Mouse (Mus musculus): Measurements from ENCODE around the gene Olfr812. TPM values are rescaled to one million over a fixed set of nuclear protein-coding genes. Genes with fewer than 3 reads are reported as not detected.
"Not testable (repeated sequence)": the region's sequence is repeated elsewhere in the genome, so short reads cannot be mapped to it uniquely, and the experiment has no call there.

Gene Olfr812
- polyA plus RNA-seq (2012; rRNA removed): not detected in 2 replicates

DNA sequence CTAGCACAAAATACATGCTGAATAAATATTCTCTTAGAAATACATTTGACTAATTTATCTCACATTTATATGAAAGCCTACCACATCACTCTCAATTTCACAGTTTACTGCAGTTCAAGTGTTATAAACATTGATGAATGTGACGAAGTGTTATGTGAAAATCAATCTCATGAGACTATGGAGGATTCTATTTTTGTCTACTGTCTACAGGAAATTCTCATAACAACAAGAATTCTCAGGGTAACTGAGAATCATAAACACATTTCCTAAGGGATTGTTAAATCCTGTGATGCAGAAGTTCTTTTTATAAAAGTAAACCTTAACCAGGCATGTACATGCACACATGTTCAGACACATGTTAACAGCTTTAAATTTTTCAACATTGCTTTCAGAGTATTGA is at the start of gene Olfr812:
Gene Olfr812, minus strand, starts transcription at position 101 of the 400 bp plus-strand sequence.
- no peaks in the 10 kb centered on the region for H3K4me1 ChIP-seq (ENCODE audit: control insufficient read depth, insufficient read depth, low read length)

DNA sequence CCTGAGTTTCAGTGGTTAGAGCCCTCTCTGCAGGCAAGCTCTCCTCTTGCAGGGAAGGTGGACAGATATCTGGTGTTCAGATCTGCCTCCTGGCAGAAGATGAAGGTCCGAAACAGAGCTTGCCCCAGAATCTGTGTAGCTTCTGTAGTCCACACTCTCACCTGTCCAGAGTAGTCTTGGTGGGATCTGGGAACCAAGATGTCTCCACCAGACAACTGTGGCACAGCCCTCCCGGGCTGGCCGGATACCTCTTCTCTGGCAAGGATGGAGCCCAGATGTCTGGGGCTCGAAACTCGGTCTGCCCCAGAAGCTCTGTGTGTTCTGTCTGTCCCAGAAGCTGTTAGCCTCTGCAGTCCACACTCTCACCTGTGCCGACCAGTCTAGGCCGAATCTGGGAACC is 40.0 kb upstream of the Olfr812 start:
- no peak for TF ChIP-seq POLR2A (IDR thresholded peaks at IDR 0.05; ENCODE audit: control insufficient read depth, low read depth, low read length)
- no peak for TF ChIP-seq CTCF (IDR thresholded peaks at IDR 0.05; ENCODE audit: control insufficient read depth, insufficient read depth, insufficient replicate concordance, low read depth, low read length)
- Histone ChIP-seq H3K4me3 (ENCODE audit: control insufficient read depth, low read depth, low read length) (no peak overlapping the region), H3K36me3 (ENCODE audit: control insufficient read depth, insufficient read depth, low read length) (no peaks in the 10 kb centered on the region), H3K4me1 (ENCODE audit: control insufficient read depth, insufficient read depth, low read length) (no peaks in the 10 kb centered on the region), H3K27ac (ENCODE audit: control insufficient read depth, insufficient read depth, low read depth, low read length) (no peak overlapping the region), H3K27me3 (ENCODE audit: control insufficient read depth, insufficient read depth, low read length) (no peaks in the 10 kb centered on the region)

More for the DNA sequence above, at the start of gene Olfr812:
- Histone ChIP-seq H3K36me3 (ENCODE audit: control insufficient read depth, insufficient read depth, low read length) (no peaks in the 10 kb centered on the region), H3K27me3 (ENCODE audit: control insufficient read depth, insufficient read depth, low read length) (no peaks in the 10 kb centered on the region), H3K4me3 (ENCODE audit: control insufficient read depth, low read depth, low read length) (no peak within 1 kb of the TSS), H3K27ac (ENCODE audit: control insufficient read depth, insufficient read depth, low read depth, low read length) (no peak within 1 kb of the TSS)
- TF ChIP-seq CTCF (IDR thresholded peaks at IDR 0.05; ENCODE audit: control insufficient read depth, insufficient read depth, insufficient replicate concordance, low read depth, low read length) (no peak), POLR2A (IDR thresholded peaks at IDR 0.05; ENCODE audit: control insufficient read depth, low read depth, low read length) (no peak)

DNA sequence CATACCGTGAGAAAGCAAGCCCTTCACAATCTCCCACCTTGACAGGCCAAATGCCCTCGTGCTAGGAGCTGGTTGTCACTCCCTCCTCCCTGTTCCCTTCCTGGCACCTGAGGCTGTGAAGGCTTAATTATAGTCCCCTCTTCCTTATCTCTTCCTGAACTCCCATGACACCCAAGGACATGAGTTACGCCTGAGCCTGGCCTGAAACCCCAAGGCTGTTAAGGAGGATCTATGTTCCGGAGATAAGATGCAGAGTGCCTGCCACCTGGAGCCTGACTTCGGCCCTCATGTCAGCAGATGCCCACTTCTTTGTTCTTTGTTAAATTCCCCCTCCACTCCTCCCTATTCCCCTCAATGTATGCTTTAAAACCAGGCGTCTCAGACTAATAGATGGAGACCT is 39.6 kb upstream of the Olfr812 start:
- not testable (repeated sequence) for H3K36me3 ChIP-seq (ENCODE audit: control insufficient read depth, insufficient read depth, low read length); H3K4me3 ChIP-seq (ENCODE audit: control insufficient read depth, low read depth, low read length); H3K27ac ChIP-seq (ENCODE audit: control insufficient read depth, insufficient read depth, low read depth, low read length); H3K27me3 ChIP-seq (ENCODE audit: control insufficient read depth, insufficient read depth, low read length); H3K4me1 ChIP-seq (ENCODE audit: control insufficient read depth, insufficient read depth, low read length)

DNA sequence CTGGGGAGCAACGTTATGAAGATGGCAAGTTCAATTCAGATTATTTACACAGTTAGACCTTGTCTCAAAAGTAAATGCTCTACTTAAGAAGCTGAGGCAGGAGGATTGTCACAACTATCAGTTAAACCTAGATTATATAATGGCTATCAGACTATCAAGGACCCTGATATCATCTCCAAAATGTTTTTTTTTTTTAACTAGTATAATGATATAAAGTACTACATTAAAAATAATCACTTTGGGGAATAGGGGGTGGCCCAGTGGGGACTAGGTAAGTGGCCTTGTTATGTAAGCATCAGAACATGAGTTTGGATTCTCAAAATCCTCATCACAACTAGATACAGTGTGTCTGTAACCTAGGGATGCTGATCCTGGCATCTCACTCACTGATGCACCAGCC is 33.9 kb upstream of the Olfr812 start, which contains the start of gene Olfr814:
Gene Olfr814, minus strand, starts transcription at position 101 of the 400 bp plus-strand sequence.
- H3K4me3 ChIP-seq (ENCODE audit: control insufficient read depth, low read depth, low read length); H3K27ac ChIP-seq (ENCODE audit: control insufficient read depth, insufficient read depth, low read depth, low read length); H3K27me3 ChIP-seq (ENCODE audit: control insufficient read depth, insufficient read depth, low read length); H3K4me1 ChIP-seq (ENCODE audit: control insufficient read depth, insufficient read depth, low read length); H3K36me3 ChIP-seq (ENCODE audit: control insufficient read depth, insufficient read depth, low read length): not testable (repeated sequence)

DNA sequence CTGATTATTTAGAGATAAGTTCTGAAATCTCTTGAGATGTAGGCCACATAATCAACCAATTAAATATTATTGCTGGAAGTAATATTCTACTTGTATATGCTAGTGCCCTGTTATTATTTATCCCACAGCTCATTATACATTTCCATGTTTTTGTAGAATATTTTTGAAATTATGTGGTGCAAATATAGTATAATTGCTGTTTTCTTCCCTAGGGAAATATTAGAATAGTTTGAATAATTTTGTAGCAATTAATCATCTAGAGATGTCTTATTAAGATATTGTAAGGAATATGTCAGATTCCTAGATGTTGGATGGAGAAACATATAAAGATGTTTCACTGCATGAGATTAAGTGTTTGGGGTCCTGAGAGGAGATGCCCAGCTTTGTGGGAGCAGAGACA is 9.2 kb upstream of the Olfr812 start, which contains the start of gene Olfr813:
Gene Olfr813, plus strand, starts transcription at position 301 of the 400 bp plus-strand sequence.
- H3K27ac ChIP-seq (ENCODE audit: control insufficient read depth, insufficient read depth, low read depth, low read length): no peak within 1 kb of the TSS

DNA sequence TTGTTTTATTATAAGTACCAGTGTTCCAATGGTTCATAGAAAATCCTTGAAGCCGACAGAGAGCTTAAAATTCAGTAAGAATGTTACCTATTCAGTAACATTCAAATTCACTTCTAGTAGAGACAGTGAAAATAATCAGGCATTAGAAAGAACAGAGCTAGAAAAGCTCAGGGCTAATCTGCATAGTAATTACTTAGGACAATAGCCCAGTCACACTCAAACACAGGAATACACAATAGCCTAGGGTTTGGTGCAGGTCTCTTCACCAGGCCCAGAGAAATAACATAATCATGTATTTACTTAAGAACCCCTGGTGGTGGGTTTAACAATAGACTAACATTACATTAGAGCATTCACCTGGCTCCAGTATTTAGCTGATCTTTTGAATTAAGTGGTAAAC is 1.4 kb upstream of the Olfr812 start:
- Histone ChIP-seq H3K36me3 (ENCODE audit: control insufficient read depth, insufficient read depth, low read length) (no peaks in the 10 kb centered on the region), H3K27me3 (ENCODE audit: control insufficient read depth, insufficient read depth, low read length) (no peaks in the 10 kb centered on the region), H3K4me3 (ENCODE audit: control insufficient read depth, low read depth, low read length) (no peak overlapping the region), H3K4me1 (ENCODE audit: control insufficient read depth, insufficient read depth, low read length) (no peaks in the 10 kb centered on the region), H3K27ac (ENCODE audit: control insufficient read depth, insufficient read depth, low read depth, low read length) (no peak overlapping the region)
- no peak for TF ChIP-seq POLR2A (IDR thresholded peaks at IDR 0.05; ENCODE audit: control insufficient read depth, low read depth, low read length)

More for the DNA sequence above, 9.2 kb upstream of the Olfr812 start, which contains the start of gene Olfr813:
- no peaks in the 10 kb centered on the region for H3K27me3 ChIP-seq (ENCODE audit: control insufficient read depth, insufficient read depth, low read length)
- no peak within 1 kb of the TSS for H3K4me3 ChIP-seq (ENCODE audit: control insufficient read depth, low read depth, low read length)
- no peaks in the 10 kb centered on the region for H3K4me1 ChIP-seq (ENCODE audit: control insufficient read depth, insufficient read depth, low read length)
- TF ChIP-seq POLR2A (IDR thresholded peaks at IDR 0.05; ENCODE audit: control insufficient read depth, low read depth, low read length) (no peak), CTCF (IDR thresholded peaks at IDR 0.05; ENCODE audit: control insufficient read depth, insufficient read depth, insufficient replicate concordance, low read depth, low read length) (no peak)
- no peaks in the 10 kb centered on the region for H3K36me3 ChIP-seq (ENCODE audit: control insufficient read depth, insufficient read depth, low read length)

DNA sequence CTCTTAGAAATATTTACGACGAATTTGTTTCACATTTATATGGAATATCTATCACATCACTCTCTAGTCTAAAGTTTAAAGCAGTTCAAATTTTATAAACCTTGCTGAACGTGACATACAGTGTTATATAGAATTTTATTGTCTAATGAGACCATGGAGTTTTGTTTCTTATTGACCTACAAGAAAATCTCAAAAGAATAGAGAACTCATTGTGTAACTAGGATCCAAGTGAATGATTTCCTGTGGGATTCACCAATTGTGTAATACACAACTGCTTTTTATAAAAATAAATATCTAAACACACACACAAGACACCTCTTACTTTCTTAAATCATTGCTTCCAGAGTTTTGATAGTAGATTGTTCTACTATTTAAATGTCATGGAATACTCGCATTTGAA is 41.6 kb downstream of the Olfr812 start, which contains the start of gene Olfr811:
Gene Olfr811, minus strand, starts transcription at position 101 of the 400 bp plus-strand sequence.
- TF ChIP-seq CTCF (IDR thresholded peaks at IDR 0.05; ENCODE audit: control insufficient read depth, insufficient read depth, insufficient replicate concordance, low read depth, low read length) (no peak), POLR2A (IDR thresholded peaks at IDR 0.05; ENCODE audit: control insufficient read depth, low read depth, low read length) (no peak)
- Histone ChIP-seq H3K4me3 (ENCODE audit: control insufficient read depth, low read depth, low read length) (no peak within 1 kb of the TSS), H3K4me1 (ENCODE audit: control insufficient read depth, insufficient read depth, low read length) (no peaks in the 10 kb centered on the region)

DNA sequence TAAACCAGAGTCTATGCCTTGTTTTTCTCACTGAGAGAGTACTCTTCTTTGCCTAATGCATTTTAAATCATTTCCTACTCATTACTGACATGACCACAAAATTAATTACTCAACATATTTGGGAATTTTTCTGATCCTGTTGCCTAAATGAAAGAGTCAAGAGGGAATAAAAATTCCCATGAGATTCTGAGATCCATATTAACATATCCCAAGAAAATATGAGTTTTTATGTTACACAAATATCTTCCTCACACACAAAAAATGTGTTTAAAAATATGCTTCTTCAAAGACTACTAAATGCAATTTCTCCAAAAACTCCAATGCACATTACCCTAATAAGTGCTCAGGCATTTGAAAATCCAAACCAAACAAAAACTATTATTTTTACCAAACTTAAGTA is 51.1 kb downstream of the Olfr812 start, which contains the start of gene Olfr810:
Gene Olfr810, minus strand, starts transcription at position 101 of the 400 bp plus-strand sequence.
- Histone ChIP-seq H3K27ac (ENCODE audit: control insufficient read depth, insufficient read depth, low read depth, low read length) (no peak within 1 kb of the TSS), H3K4me3 (ENCODE audit: control insufficient read depth, low read depth, low read length) (no peak within 1 kb of the TSS), H3K4me1 (ENCODE audit: control insufficient read depth, insufficient read depth, low read length) (no peaks in the 10 kb centered on the region), H3K27me3 (ENCODE audit: control insufficient read depth, insufficient read depth, low read length) (no peaks in the 10 kb centered on the region), H3K36me3 (ENCODE audit: control insufficient read depth, insufficient read depth, low read length) (no peaks in the 10 kb centered on the region)
- TF ChIP-seq CTCF (IDR thresholded peaks at IDR 0.05; ENCODE audit: control insufficient read depth, insufficient read depth, insufficient replicate concordance, low read depth, low read length) (no peak), POLR2A (IDR thresholded peaks at IDR 0.05; ENCODE audit: control insufficient read depth, low read depth, low read length) (no peak)

More for the DNA sequence above, 41.6 kb downstream of the Olfr812 start, which contains the start of gene Olfr811:
- Histone ChIP-seq H3K27ac (ENCODE audit: control insufficient read depth, insufficient read depth, low read depth, low read length) (no peak within 1 kb of the TSS), H3K36me3 (ENCODE audit: control insufficient read depth, insufficient read depth, low read length) (no peaks in the 10 kb centered on the region), H3K27me3 (ENCODE audit: control insufficient read depth, insufficient read depth, low read length) (no peaks in the 10 kb centered on the region)

Other genes starting within 250 kb of the Olfr812 start
- gene Olfr796, start 233.5 kb downstream of the Olfr812 start, polyA plus RNA-seq (2012; rRNA removed): not detected in 2 replicates
- gene Olfr798, start 218.2 kb downstream of the Olfr812 start, polyA plus RNA-seq (2012; rRNA removed): not detected in 2 replicates
- not detected in 2 replicates for gene Olfr799, start 208.6 kb downstream of the Olfr812 start, polyA plus RNA-seq (2012; rRNA removed)
- not detected in 2 replicates for gene Olfr800, start 188.4 kb downstream of the Olfr812 start, polyA plus RNA-seq (2012; rRNA removed)
- gene Olfr801, start 172.2 kb downstream of the Olfr812 start, polyA plus RNA-seq (2012; rRNA removed): not detected in 2 replicates
- gene Olfr802, start 157.9 kb downstream of the Olfr812 start, polyA plus RNA-seq (2012; rRNA removed): not detected in 2 replicates
- not detected in 2 replicates for gene Olfr803, start 151.8 kb downstream of the Olfr812 start, polyA plus RNA-seq (2012; rRNA removed)
- not detected in 2 replicates for gene Olfr804, start 142.9 kb downstream of the Olfr812 start, polyA plus RNA-seq (2012; rRNA removed)
- 0.04 TPM in 1 of 2 replicates, not detected in the other for gene Olfr805, start 116.7 kb downstream of the Olfr812 start, polyA plus RNA-seq (2012; rRNA removed)
- not detected in 2 replicates for gene Olfr806, start 104.2 kb downstream of the Olfr812 start, polyA plus RNA-seq (2012; rRNA removed)
- not detected in 2 replicates for gene Olfr807, start 88.3 kb downstream of the Olfr812 start, polyA plus RNA-seq (2012; rRNA removed)
- gene Olfr808, start 80.6 kb downstream of the Olfr812 start, polyA plus RNA-seq (2012; rRNA removed): not detected in 2 replicates
- gene Olfr809, start 71.5 kb downstream of the Olfr812 start, polyA plus RNA-seq (2012; rRNA removed): not detected in 2 replicates
- gene Olfr810, start 51.2 kb downstream of the Olfr812 start, polyA plus RNA-seq (2012; rRNA removed): not detected in 2 replicates
- not detected in 2 replicates for gene Olfr811, start 41.7 kb downstream of the Olfr812 start, polyA plus RNA-seq (2012; rRNA removed)
- not detected in 2 replicates for gene Olfr813, start 9.3 kb upstream of the Olfr812 start, polyA plus RNA-seq (2012; rRNA removed)
- not detected in 2 replicates for gene Olfr814, start 33.8 kb upstream of the Olfr812 start, polyA plus RNA-seq (2012; rRNA removed)
- gene Olfr815, start 59.8 kb upstream of the Olfr812 start, polyA plus RNA-seq (2012; rRNA removed): not detected in 2 replicates
- gene Olfr816, start 69.5 kb upstream of the Olfr812 start, polyA plus RNA-seq (2012; rRNA removed): not detected in 2 replicates
- not detected in 2 replicates for gene Olfr818, start 103.0 kb upstream of the Olfr812 start, polyA plus RNA-seq (2012; rRNA removed)
- gene Olfr819, start 121.2 kb upstream of the Olfr812 start, polyA plus RNA-seq (2012; rRNA removed): not detected in 2 replicates
- gene Olfr247, start 130.0 kb upstream of the Olfr812 start, polyA plus RNA-seq (2012; rRNA removed): not detected in 2 replicates
- gene Gm10310, start 139.0 kb upstream of the Olfr812 start, polyA plus RNA-seq (2012; rRNA removed): not detected in 2 replicates
- not detected in 2 replicates for gene Olfr820, start 166.5 kb upstream of the Olfr812 start, polyA plus RNA-seq (2012; rRNA removed)
- not detected in 2 replicates for gene Olfr821, start 184.3 kb upstream of the Olfr812 start, polyA plus RNA-seq (2012; rRNA removed)
- gene Olfr822, start 225.1 kb upstream of the Olfr812 start, polyA plus RNA-seq (2012; rRNA removed): not detected in 2 replicates